Mouse (Mus musculus) liver, adult (tissue): ENCODE measurements around the gene Ino80.

Experiments
- GATA4 ChIP-seq: IDR thresholded peaks from 2 replicates; pipeline ENCODE4 v1.6.1; 2014; ENCODE audit warnings: mild to moderate bottlenecking, low read length; ENCODE audit not compliant: insufficient replicate concordance

Ino80 gene

DNA sequence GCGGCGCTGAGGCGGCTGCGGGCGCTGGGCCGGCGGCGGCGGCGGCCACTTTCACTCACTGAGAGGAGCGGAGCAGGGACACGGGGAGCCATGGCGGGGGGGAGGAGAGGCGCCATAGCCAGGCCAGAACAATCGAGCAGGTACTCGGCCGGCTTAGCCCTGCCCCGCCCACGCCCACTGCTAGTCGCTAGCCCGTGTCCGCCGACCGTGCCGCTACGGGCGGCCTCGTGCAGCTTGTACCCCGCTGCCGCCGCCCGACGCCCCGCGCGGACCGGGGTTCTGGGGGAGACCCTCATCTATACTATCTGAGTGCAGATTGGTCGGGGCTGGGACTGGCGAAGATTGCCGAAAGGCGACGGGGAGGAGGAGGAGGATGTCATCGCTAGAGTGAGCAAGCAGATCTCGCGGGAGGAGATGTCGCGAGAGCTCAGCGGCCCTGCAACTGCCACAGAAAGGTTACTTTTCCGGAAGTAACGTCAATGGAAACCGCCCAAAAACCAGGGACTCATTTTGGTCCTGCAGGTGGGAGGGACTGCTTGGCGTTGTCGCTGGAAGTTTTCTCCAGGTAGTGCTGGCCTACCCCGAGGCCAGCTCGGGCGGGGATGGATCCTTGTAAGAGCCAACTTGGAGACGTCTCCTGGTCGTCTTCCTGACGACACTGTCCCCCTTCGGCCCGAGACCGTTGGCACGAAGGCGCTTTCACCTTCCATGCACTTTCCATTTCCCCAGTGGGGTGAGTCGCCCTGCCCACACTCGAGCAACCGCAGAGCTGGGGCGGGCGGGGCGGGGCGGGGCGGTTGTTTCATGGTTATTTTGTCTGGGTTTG lies at the start of gene Ino80:
Ino80 (minus strand) TSS at position 117 of the 826 bp plus-strand sequence.
- TF ChIP-seq GATA4, result peak; percentile 87; the same call in 1 of the 2 replicates

DNA sequence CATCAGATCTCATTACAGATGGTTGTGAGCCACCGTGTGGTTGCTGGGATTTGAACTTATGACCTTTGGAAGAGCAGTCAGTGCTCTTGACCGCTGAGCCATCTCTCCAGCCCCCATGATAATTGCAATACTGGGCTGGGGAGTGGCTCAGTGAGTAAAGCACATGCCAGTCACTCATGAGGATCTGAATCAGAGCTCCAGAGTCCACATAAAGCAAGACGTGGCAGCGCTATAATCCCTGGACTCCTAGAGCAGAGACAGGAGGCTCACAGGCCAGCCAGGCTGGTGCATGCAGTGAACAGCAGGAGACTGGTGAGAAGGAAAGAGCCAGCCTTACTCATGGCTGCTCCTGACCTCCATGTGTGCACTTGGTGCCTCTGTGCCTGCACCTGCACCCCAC lies 47.9 kb upstream of the Ino80 start:
- TF ChIP-seq GATA4, result no peak

DNA sequence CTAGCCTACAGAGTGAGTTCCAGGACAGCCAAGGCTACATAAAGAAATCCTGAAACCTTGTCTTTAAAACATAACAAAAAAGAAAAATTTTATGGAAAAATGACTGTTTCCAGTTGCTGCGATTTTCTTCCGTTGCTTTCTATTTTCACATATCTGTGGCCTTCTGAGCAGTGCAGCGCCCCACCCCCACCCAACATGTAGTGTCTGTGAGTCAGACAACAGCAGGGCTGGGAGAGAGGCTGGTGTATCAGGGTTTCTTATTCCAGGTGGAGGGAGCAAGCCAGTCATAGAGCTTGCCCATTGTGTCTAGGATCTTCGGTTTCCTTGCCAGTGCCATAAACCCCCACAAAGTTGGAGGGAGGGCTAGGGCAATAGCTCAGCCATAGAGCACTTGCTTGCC lies 46.3 kb upstream of the Ino80 start:
- TF ChIP-seq GATA4, result no peak

DNA sequence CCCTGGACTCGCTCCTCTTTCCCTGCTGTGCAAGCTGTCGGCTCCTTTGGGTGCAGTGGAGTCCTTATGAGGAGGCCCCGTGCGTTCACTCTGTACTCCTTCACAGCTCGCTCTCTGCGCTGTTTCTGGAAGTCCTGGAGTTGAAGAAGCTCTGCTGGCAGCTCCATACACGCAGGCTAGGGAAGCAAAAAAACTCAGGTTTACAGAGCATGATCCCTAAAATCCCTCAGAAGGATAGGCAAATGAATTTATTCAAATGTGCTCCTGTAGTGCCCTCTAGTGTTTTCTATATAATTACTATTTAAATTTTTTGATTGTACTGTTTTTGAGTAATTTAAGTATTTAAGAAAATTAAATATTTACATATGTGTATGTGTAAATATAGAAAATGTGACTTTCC lies 43.1 kb upstream of the Ino80 start:
- no peak for TF ChIP-seq GATA4

- TF ChIP-seq GATA4, result no peak
These were observed 39.3 kb upstream of the Ino80 start for GRCm38 (mm10) chr2:119516811-119517210.

DNA sequence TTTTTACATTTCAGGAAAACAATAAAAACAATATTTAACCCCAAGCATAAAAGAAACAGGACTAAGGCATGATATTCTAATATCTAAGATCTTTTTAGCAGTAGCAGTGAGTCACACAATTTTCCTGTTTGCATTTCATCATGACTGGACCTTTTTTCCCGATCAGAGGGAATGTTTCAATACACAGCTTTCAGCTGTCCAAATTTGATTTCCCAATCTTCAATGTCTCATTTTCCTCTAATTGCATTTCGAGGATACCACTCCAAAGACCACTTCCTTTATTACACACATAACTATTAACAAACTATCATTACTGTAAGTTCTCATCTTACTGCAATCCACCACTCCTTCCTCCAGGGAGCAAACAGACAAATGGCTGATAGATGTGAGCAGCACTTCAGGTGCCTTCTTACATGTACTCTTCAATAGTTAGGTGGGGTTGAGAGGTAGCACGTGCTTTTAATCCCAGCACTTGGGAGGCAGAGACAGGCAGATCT lies 36.6 kb upstream of the Ino80 start:
- TF ChIP-seq GATA4, result no peak

DNA sequence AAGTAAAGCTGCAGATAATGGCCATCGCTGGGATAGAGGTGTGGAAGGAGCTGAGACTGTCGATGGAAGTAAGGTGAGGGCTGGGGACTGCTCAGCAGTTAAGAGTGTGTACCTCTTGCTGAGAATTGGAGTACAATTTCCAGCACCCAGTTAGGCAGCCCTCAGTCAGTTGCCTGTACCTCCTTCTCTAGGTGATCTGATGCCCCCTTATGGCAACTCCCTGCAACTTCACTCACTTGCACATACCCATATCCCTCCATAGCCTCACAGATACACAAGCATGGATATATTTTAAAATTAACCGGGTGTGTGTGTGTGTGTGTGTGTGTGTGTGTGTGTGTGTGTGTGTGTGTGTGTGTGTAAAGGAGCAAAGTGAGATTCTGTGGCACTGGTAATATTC lies 34.8 kb upstream of the Ino80 start:
- no peak for TF ChIP-seq GATA4

DNA sequence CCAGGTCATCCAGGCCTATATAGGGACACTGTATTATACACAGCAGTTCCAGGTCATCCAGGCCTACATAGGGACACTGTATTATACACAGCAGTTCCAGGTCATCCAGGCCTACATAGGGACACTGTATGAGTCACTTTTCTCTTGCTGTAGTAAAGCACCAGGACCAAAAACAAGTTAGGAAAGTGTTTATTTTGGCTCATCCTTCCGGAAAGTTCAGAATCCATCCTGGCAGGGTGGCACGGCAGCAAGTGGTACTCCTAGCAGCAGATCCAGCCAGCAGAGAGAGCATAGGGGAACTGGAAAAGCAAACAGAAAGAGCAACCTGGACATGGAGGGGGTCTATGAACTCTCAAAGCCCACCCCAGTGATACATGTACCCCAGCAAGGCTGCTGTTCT lies 33.4 kb upstream of the Ino80 start:
- TF ChIP-seq GATA4, result no peak

GRCm38 (mm10) chr2:119507108-119507507 lies 29.6 kb upstream of the Ino80 start:
- no peak for TF ChIP-seq GATA4

- TF ChIP-seq GATA4, result no peak
These were observed 23.6 kb upstream of the Ino80 start for GRCm38 (mm10) chr2:119500965-119501652.

- TF ChIP-seq GATA4, result no peak
These were observed 21.4 kb upstream of the Ino80 start for GRCm38 (mm10) chr2:119498859-119499258.

- TF ChIP-seq GATA4, result no peak
These were observed 18.6 kb upstream of the Ino80 start for GRCm38 (mm10) chr2:119496082-119496481.

DNA sequence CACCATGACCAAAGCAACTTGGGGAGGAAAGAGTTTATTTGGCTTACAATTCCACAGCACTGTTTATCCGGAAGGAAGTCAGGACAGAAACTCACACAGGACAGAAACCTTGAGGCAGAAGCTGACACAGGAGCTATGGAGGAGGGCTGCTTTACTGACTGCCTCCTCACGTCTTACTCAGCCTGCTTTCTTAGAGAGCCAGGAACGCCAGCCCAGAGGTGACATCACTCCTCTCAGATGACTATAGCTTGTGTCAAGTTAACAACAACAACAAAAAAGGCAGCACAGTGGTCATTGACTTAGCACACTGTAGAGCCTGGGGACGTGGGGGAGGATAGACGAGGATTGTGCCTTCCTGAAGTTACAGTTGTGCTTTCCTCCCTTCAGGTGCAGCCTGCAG lies 14.5 kb upstream of the Ino80 start:
- no peak for TF ChIP-seq GATA4

GRCm38 (mm10) chr2:119486488-119486887 lies 9.0 kb upstream of the Ino80 start:
- TF ChIP-seq GATA4, result no peak

- no peak for TF ChIP-seq GATA4
These were observed 4.8 kb upstream of the Ino80 start for GRCm38 (mm10) chr2:119482307-119482706.

DNA sequence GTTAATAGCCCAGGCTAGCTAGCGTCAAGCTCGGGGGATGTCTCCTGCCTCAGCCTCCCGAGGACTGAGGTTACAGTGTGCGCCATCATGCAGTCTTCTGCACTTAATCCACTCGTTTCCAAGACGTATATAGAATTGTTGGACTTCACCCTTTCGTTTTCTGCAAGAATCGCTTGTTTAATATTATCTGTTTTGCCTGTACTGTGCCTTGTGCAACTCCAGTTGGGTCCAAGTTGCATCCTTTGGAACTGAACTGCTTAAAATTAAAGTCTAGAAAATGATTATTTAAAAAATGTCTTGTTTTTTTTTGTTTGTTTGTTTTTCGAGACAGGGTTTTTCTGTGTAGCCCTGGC lies 886 bp upstream of the Ino80 start:
- TF ChIP-seq GATA4, result no peak
